Mouse (Mus musculus): ENCODE data around the gene Polr3h.

The Polr3h gene

DNA sequence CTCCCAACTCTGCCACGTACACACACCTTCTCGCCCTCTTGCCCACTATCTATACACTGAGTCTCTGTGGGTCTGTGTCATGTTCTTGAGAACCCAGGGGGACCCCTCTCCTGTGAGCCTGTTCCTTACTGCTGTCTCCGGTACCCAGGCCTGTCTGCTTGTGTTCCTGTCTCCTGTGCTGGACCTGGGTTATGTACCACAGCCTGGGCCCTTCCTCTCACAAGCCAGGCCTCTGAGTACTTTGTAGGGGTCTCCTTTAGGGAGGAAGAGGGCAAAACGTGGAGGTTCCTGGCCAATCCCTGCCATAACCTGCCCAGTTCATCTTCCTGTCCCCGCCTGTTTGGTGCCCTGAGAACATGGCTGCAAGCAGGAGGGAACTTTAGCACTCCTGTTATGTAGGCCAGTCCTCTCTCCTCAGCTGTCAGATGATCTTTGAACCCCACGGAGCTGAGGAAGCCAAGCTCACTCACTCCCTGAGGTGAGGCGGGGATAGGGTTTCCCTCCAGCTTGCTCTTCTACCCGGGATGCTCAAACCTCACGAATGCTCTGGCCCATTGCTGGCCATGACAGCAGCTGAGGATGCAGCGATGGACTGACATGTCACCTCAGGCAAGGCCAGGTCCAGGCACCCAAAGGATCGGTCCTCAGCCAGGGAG lies 23.6 kb upstream of the Polr3h start:
- no peak for DNase-seq (ENCODE audit: low read depth, low spot score)

DNA sequence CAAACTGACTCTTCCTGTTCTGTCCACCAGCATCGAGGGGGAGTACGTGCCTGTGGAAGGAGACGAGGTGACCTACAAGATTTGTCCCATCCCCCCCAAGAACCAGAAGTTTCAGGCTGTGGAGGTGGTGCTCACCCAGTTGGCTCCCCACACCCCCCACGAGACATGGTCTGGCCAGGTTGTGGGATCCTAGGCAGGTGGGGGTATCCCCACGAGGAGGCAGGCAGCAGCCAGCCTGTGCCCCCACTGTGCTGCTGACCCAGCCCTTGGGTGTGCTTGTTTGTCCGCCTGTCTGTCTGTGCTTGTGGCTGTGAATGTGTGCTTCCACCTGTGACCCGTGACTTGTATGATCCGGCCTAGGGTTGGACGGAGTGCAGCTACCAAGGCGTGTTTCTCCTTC lies 23.0 kb upstream of the Polr3h start:
- no peak for DNase-seq (ENCODE audit: low read depth, low spot score)

DNA sequence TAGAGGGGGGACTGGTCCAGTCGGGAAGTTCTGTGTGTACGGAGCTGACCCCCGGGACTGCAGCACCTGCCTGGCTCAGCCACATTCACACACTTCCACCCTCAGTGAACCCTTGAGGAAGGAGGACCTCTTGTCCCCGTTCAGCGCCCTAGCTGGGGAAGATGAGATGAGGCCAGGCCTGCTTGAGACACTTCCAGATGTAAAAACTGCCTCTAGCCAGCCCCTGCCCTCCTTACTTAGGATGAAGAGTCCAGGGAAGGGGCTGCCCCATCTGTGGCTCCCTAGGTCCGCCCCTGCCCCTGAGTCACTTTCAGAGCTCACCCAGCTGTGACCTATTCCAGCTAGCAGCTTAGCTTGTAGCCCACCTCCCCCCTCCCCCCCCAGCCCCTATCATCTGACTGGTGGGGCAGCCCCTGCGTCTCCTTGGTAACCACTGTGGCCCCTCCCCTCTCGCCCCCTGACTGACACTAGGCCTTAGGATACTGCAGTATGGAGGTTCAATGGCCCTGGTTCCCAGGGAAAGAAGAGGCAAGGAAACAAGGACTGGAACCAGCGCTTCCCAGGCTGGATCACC lies 17.2 kb upstream of the Polr3h start:
- no peak for DNase-seq (ENCODE audit: low read depth, low spot score)

DNA sequence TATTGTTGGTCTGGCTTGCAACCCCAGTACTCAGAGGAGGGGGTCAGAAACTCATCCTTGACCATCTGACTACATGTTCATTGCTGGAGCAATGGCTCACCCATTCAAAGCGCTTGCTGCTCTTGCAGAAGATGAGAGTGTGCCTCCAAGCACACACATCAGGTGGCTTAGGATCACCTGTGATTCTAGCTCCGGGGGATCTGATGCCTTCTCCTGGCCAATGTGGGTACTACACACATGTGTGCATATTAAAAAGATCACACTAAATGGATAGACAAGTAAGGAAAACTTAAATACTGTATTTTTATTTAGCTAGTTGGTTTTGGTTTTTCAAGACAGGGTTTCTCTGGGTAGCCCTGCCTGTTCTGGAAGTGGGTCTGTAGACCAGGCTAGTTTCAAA lies 15.0 kb upstream of the Polr3h start:
- DNase-seq (ENCODE audit: low read depth, low spot score) = no peak

DNA sequence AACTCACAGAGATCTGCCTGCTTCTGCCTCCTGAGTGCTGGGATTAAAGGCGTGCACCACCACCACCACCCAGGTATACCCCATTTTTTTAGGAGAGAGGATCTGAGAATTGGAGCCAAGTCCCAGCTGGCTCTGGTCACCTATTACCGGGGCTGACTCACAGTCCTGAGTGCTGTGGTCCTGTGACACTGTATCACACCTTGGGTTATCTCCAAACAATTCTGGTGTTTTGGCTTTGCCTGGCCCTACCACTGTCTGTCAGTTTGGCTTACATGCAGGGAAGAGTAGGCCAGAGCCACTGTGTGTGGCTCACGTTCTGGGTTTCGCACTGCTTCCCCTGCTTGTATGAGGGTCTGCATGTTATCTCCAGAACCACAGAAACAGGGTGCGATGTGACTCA lies 14.2 kb upstream of the Polr3h start:
- DNase-seq (ENCODE audit: low read depth, low spot score) = no peak

DNA sequence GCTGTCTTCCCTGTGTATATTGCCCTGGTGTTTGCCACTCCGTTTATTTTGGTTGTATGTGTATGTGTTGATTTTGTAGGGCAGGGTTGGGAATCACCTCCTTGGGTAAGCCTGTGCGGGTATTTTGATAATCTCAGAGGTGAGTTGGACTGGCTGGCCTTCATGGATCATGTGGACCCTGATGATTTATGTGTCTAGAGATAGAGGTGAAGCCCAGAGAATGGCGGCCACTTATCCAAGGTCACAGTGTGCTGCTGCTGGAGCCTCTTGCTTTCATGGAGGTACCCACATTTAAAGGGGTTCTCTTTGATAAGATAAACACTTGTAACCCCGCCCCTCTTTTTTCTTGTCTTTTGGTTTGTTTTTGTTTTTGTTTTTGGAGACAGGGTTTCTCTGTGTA lies 13.7 kb upstream of the Polr3h start:
- no peak for DNase-seq (ENCODE audit: low read depth, low spot score)

DNA sequence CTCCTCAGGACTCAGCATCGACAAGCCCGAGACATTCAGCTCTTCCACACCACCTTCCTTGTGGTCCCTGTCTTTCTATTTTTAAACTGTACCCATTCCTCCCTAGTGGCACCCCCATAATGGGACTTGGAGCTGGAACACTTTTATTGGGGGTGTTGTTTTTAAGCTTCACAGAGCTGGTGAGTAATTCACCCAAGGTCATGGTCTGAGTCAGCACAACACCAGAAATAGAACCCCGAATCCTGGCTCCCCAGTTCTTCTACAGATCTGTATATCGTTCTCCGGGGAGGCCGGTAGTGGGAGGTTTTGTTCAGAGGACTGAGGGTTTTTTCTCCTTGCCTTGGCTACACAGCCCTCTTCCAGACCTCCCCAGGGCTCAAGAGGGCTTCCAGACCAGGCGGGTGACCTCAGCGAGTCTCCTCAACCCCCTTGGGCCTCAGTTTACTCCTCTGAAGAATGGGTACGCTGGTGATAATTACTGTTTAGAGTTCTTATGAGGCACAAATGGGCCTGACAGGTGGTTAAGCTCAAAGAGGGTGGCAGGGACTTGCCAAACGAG lies 13.2 kb upstream of the Polr3h start:
- DNase-seq (ENCODE audit: low read depth, low spot score) = no peak

DNA sequence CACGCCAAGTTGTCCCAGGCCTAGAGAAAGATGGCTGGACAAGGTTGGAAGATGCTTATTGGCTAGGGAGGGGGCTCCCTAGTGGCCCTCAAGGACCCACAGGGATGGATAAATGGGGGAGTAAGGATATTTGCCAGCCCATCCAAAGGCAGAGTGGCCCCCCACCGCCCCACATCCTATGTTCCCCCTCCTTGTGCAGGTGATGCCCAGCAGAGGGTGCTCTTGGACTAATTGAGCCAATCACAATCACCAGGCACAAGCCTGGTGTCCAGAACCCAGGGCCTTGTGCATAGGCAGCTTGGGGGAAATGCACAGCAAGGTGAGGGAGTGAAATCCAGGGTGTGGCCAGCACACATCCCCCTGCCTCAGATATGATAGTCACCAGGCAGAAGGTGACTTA lies 12.2 kb upstream of the Polr3h start:
- no peak for DNase-seq (ENCODE audit: low read depth, low spot score)

DNA sequence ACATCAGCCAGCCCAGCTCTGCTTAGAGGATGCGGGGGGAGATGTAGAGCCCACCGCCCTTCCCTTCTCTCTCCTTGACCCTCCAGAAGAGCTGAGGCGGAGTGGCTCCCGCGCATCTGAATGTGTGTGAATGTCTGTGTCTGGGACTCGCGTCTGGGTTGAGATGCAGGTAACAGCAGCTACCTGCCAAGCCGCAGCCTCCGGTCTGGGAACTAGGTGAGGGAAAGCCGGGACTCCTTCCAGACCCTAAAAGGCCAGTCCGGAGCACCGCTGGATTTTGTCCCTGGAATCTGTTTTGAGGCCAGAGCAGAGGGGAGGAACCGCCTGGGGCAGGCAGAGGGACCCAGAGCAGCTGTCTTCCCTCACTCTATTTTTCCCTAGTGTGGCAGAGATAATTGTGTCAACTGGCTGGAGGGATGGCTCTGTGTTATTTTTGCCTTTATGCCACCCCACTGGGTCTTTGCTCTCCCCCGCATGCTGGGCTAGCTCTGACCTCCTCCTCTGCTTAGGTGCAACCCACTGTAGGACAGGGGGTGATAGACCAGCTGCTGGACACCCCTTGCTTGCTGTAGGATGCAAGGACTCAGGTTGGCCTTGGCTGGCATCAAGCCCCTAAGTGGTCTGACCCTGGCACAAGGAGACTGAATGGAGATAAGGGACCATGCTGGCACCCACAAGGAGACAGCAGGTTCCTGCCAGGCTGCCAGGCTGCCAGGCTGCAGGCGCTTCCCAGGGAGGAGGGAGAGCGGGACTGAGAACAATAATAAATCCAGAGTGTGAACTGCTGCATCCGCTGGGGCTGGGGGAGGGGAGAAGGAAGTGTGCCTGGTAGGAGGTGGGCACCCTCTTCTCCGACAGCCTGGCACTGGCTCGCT lies 11.3 kb upstream of the Polr3h start:
- no peak for DNase-seq (ENCODE audit: low read depth, low spot score)

DNA sequence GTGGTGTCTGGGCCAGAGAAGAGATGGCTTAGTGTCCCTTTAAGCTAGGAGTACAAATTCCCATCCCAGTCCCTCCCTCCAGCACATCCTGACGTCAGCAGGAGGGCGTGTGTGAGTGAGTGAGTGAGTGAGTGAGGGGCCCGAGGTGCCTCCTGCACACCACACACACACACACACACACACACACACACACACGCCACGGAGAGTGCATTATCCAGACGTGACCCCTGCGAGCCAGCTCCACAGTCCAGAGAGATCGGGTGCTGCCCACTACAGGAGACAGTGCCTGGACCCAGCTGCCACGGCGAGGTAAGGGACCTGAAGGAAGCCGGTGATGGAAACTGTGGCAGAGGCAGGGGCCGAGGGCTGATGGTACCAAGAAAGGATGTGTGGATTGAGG lies 10.6 kb upstream of the Polr3h start, which contains the start of gene Csdc2:
Gene Csdc2, plus strand, starts transcription at position 81 of the 400 bp plus-strand sequence.
- no peak for DNase-seq (ENCODE audit: low read depth, low spot score)

DNA sequence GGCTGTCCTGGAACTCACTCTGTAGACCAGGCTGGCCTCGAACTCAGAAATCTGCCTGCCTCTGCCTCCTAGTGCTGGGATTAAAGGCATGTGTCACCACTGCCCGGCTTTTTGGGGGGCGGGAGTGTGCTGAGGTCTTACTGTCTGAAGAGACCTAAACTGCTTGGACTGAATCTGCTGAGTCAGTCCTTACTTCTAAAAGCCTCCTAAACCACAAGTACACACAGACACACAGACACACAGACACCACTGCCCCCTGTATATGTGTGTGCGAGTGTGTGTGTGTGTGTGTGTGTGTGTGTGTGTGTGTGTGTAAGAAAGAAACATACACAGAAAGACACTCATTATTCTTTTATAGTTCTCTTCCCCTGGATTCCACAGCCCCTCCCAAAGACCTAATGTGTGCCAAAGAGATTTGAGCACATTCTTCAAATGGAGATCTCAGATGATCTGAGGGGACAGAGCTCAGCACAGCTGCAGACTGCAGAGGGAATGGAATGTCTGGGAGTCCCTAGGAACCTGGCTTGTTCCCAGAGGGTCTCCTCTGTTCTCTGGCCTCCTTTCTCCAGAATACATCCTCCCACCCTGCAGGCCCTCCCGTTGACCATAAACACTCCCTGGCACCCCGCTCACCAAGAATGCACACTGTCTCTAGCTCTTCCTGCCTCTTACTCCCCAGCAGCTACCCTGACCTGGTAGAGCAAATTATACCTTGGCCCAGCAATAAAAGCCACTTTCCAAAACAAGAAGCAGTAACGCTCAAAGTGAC lies 10.0 kb upstream of the Polr3h start:
- no peak for DNase-seq (ENCODE audit: low read depth, low spot score)

DNA sequence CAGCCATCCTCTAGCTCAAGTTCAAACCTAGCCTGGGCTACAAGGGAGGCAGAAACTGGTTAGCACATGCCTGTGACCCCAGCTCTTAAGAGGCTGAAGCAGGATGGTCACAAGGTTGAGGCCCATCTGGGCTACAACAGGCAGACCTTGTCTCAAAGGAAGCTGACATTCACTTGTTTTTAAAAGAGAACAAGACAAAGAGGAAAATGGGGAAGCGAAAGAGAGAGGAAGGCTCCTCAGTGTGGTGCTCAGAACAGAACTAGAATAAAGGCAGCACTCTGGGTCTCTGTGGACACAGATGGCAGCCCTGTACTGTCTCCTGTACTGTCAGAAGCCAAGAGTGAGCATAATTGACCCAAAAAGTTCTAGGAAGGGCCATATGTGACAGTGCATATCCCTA lies 7.9 kb upstream of the Polr3h start:
- DNase-seq (ENCODE audit: low read depth, low spot score) = no peak

DNA sequence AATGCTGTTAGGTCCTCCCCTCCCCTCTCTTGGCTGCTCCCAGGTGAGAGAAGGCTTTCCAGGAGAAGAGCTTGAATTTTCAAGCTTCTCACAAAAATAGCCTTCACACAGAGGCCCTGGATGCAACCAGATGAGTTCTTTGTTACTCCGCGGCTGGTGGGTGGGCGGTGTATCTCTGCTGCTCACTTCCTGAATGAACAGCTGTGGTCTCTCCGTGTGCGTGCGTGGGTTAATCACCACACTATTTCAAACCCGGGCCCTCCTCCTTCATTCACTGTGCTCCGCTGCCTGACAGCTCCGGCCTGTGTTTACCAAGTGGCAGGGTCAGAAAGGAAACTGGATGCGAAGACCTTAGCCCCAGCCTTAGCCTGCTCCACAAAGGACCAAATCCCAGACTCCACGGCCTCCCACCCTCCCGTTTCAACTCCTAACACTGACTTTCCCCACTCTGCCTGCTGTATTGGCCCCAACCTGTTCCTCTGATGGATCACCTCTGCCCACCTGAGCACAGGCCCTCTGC lies 7.0 kb upstream of the Polr3h start:
- DNase-seq (ENCODE audit: low read depth, low spot score) = no peak

DNA sequence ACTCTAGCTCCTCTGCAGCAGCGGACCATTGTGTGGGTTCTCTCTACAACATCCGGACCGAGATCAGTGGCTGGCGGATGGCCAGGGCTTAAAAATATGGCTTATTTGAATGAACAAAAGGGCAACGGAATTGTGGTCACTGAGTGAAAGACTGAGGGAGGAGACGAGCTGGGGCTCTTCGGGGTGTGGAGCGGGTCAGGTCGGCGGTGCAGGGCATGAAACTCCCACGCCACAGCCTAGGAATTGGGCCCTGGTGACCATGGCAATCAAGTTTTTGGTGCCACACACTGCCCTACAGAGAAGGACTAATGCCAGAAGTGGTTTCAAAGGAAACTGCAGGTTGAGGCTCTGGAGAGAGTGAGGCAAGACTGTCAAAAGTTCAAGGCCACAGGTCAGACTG lies 2.2 kb upstream of the Polr3h start:
- DNase-seq (ENCODE audit: low read depth, low spot score) = no peak

DNA sequence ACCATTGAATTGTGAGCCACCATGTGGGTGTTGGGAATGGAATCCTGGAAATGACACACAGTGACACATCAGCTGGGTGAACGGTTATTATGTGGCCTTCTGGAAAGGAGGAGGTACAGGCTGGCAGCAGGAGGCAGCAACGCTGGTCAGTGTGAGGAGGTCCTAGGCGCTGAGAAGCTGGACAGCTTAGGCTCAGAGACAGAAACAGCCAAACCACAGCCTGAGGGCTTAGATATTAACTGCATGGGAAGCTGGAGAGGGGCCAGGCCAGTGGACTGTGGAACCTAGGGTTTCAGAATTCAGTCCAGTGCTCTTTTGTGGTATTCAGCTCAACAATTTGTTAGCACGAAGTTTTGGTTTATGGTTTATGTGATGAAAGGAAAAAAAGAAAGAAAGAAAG lies 1.7 kb upstream of the Polr3h start:
- DNase-seq (ENCODE audit: low read depth, low spot score) = no peak

DNA sequence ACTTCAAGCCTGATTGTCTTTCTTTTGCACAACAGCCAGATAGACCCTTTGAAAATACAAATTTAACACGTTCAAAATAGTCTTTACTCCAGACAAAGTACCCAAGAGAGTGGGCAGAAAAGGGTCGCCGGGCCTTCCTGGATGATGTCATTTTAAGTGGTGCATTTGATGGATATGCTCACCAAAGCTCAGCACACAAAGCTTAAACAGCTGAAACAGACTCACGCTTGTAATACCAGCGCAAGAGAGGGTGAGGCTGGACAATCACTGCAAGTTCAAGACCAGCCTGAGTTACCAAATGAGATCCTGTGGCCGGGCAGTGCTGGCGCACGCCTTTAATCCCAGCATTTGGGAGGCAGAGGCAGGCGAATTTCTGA lies 394 bp upstream of the Polr3h start:
- DNase-seq (ENCODE audit: low read depth, low spot score) = no peak

DNA sequence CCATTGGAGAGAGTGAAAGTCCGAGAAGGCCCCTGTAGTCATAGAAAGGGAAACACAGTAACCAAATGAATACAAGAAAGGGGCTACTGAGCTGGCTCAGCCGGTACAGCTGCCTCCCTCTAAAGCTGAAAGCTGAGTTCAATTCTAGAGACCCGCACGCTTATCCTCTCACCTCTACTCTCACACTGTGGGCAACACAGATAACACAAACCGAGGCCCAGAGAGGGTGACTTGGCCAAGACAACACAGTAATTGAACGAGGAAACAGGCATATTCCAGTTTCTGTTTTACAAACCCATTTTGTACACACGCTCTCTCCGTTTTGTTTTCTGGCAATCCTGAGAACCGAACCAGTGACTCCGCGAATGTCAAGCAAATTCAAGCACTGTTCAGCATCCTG lies 1.1 kb downstream of the Polr3h start:
- no peak for DNase-seq (ENCODE audit: low read depth, low spot score)

DNA sequence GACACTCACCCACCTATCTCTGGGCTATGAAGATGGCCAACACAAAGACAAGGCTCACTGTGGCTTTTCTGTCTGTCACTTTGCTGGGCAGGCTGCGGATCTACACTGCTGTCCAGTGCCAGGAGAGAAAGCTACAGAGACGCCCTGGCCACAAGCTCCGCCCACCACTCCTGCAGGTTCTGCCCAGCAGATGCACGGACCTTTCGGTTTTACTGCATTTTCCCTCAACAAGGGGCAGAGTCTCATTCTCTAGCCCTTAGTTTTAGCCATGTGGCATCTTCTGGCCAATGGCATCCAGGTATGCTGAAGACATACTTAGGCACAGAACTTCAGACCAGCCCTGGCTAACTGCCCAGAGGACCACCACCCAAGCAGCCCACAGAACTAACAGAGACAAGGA lies 4.8 kb downstream of the Polr3h start:
- no peak for DNase-seq (ENCODE audit: low read depth, low spot score)

DNA sequence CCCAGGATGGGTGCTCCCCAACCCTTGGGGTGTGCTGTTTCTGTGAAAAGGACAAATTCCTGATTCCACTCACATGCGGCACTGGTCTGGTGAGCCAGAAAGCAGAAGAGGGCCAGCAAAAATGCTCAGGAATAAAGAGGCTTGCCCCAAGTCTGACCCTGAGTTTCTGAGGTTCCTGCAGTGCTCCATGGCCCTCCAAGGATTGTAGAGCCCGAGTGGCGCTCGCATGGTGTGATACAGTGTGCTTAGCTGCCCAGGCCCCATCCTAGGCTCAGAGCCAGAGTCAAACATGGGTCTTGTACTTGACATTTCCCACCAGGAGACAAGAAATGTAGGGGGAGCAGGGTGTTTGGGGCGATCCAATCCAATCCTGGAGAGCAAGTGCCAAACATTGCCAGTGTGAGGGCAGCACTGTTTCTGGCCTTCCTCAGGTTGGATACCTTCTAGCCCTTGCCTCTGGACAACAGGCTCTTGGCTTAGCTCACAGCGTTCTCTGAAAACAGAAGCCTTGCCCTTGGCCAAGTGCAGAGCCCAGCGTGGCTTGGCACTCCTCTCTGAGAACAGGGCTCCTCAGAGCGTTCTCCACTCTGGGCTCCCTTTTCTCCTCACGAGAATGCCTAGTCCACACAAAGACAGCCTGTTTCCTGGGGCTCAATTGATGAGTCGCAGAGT lies 5.4 kb downstream of the Polr3h start:
- no peak for DNase-seq (ENCODE audit: low read depth, low spot score)

DNA sequence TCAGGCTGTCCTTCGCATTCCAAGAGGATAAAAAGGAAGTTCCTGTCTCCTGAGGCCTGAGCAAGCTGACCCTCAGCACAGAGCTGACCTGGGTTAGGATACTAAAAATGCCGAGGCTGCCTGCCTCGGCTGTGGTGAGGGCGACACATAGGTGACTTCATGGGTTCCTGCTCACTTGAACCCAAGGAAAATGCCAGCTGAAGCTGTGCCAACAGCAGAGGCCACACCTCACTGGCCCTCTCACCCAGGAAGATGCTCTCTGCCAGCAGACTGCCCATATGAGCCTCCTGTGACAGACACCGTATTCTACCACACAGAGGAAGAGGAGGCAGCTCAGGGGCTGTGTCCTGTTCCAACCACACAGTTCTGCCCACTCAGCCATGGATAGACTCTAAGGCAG lies 7.0 kb downstream of the Polr3h start:
- DNase-seq (ENCODE audit: low read depth, low spot score) = no peak

Data from WW6 (cell line).